Mouse (Mus musculus) midbrain, embryonic 14.5 days (tissue): ENCODE data around the gene Rab23. TPM values are rescaled to one million over a fixed set of nuclear protein-coding genes. Genes with fewer than 3 reads are reported as not detected.

Experiments used
- polyA plus RNA-seq: library from polyadenylated mRNA; unstranded; fragments of >200 nt; fragmentation: Nextera tagmentation; extraction: Ambion mirVana; gene quantifications from 2 replicates; pipeline ENCODE4 v1.2.1, GENCODE M21; 2014

The Rab23 gene
- polyA plus RNA-seq, 1 experiment from 2014 or later, result 29.9 TPM

Other genes with a start within 250 kb of the Rab23 start
- gene Prim2, start 50.1 kb upstream of the Rab23 start, polyA plus RNA-seq, result 22.5 and 25.4 TPM in 2 replicates
- 19.8 and 22.2 TPM in 2 replicates for gene Bag2, start 37.9 kb downstream of the Rab23 start, polyA plus RNA-seq
- gene Zfp451, start 94.7 kb downstream of the Rab23 start, polyA plus RNA-seq, result 58.2 and 70.6 TPM in 2 replicates
- 32.1 and 40.6 TPM in 2 replicates for gene Bend6, start 187.9 kb downstream of the Rab23 start, polyA plus RNA-seq
- 53.2 and 59.8 TPM in 2 replicates for gene Dst, start 188.3 kb downstream of the Rab23 start, polyA plus RNA-seq